Mouse (Mus musculus): ENCODE data around the gene Zc3h14. TPM values are rescaled to one million over a fixed set of nuclear protein-coding genes. Genes with fewer than 3 reads are reported as not detected.

The Zc3h14 gene
- polyA plus RNA-seq (2012; rRNA removed; ENCODE audit: low replicate concordance), result 46.5 and 63.2 TPM in 2 replicates

GRCm38 (mm10) chr12:98746746-98747379 is at the start of gene Zc3h14:
Gene Zc3h14 (plus strand): TSS chr12:98746964.

GRCm38 (mm10) chr12:98736951-98737800 is 9.6 kb upstream of the Zc3h14 start, which contains the start of gene Ptpn21:
Gene Ptpn21 (minus strand): TSS chr12:98737405.

Other genes starting within 250 kb of the Zc3h14 start
- not detected in 2 replicates for gene Kcnk10, start 168.7 kb upstream of the Zc3h14 start, polyA plus RNA-seq (2012; rRNA removed; ENCODE audit: low replicate concordance)
- 2.2 and 3.2 TPM in 2 replicates for gene Spata7, start 118.8 kb upstream of the Zc3h14 start, polyA plus RNA-seq (2012; rRNA removed; ENCODE audit: low replicate concordance)
- 16.9 and 24.2 TPM in 2 replicates for gene Ptpn21, start 9.6 kb upstream of the Zc3h14 start, polyA plus RNA-seq (2012; rRNA removed; ENCODE audit: low replicate concordance)
- gene Eml5, start 154.5 kb downstream of the Zc3h14 start, polyA plus RNA-seq (2012; rRNA removed; ENCODE audit: low replicate concordance), result 4.1 and 4.9 TPM in 2 replicates
- 21.4 and 39.0 TPM in 2 replicates for gene Ttc8, start 173.6 kb downstream of the Zc3h14 start, polyA plus RNA-seq (2012; rRNA removed; ENCODE audit: low replicate concordance)

Data from subcutaneous adipose tissue, adult 2 months (tissue).